Mouse (Mus musculus): ENCODE measurements at regions not wholly inside any gene's neighbourhood (a gene's known extent, or its start where the extent isn't known, plus 50 kb on each side); places are given as distances from the start of the nearest gene placed in this dataset.
A peak's percentile ranks its signal among the peaks of the same experiment; 100 is the strongest.

DNA sequence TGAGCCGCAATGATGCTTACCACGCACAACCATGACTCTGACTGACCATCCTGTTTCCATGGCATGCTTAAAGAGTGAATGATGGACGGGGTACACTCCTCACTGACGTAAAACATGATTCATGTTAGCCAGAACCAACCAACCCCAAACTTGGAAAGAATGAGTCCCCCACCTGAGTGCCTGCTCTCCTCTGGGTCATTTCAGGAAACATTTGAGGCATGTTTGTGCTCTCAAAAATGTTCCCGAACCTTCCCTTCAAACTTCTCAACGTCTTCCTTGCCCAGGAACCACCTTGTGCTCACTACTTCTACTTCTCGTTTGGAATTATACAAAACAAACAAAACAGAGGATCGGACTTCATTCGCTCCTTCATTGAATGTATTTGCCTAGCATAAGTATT lies 95.7 kb downstream of the Tmco5 start:
- Histone ChIP-seq H3K36me3 (no peaks in the 10 kb centered on the region), H3K4me2 (no peak overlapping the region), H3K9me3 (no peaks in the 10 kb centered on the region), H3K27ac (0 out of 2 replicates have a peak overlapping the region, but pooled peaks have one; percentile 95), H3K9ac (no peak overlapping the region), H3K4me1 (peaks cover 51% of the 10 kb centered on the region), H3K27me3 (no peaks in the 10 kb centered on the region), H3K4me3 (no peak overlapping the region)
- no peak for ATAC-seq (ENCODE audit: insufficient number of reproducible peaks, low FRiP score, low TSS enrichment, low read depth)
- WGBS, result 76% methylated on average over 9 of the region's 9 CpGs

DNA sequence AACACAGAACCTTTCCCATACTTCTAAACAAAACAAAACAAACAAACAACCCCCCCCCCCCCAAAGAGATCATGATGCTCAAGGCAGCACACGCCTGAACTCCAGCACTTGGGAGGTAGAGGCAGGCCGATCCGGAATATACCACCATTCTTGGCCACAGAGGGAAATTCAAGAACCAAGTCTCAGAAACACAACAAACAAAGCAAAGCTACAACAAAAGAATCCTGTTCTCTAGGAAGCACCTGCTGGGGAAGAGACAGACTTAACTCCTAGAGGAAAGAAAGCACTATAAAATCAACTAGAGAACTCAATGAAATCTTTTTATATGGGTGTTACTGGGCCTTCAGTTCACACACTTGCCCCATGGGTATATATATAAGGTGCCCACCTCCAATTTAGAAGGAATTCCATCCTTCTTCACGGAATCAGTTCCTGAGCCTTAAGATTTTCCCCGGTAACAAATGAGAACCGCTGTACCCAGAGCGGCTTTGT lies 96.1 kb downstream of the Tmco5 start:
- Histone ChIP-seq H3K4me1 (peaks cover 52% of the 10 kb centered on the region), H3K9ac (no peak overlapping the region), H3K36me3 (no peaks in the 10 kb centered on the region), H3K4me3 (no peak overlapping the region), H3K9me3 (no peaks in the 10 kb centered on the region), H3K27ac (peak overlapping the region; percentile 95), H3K27me3 (no peaks in the 10 kb centered on the region), H3K4me2 (peak overlapping the region; percentile 90)
- WGBS, result 35% methylated on average over 7 of the region's 7 CpGs
- ATAC-seq (ENCODE audit: insufficient number of reproducible peaks, low FRiP score, low TSS enrichment, low read depth), result no peak

DNA sequence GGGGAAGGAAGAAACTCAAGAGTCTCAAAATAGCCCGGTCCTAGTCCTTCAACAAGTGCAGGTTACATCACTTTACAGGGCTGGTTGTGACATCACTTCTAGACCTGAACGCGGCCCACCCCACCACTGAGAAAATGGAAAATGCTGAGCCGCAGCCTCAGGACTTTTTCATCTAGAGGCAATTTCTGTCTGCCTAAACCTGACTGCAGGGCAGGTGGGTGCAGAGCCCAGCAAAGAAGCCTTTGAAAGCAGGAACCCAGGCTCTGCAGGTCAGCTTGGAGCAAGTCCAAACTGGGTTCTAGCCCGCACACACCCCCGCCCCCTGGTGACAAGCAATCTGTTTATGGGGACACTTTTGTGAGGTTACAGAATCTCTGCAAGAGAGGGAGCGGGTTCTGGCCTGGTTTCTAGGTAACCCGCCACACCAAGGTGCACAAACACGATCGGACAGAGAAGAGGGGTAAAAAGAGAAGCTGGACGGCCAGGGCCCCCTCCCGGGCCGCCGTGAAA lies 96.7 kb downstream of the Tmco5 start:
- peak overlapping the region; percentile 68 for H3K9ac ChIP-seq
- 4% methylated on average over 14 of the region's 14 CpGs for WGBS
- ATAC-seq (ENCODE audit: insufficient number of reproducible peaks, low FRiP score, low TSS enrichment, low read depth), result peak; percentile 16; the same call in 1 of the 2 replicates
- H3K27ac ChIP-seq, result peak overlapping the region; percentile 95
- H3K9me3 ChIP-seq, result no peaks in the 10 kb centered on the region
- H3K36me3 ChIP-seq, result no peaks in the 10 kb centered on the region
- H3K4me3 ChIP-seq, result peak overlapping the region; percentile 52
- H3K27me3 ChIP-seq, result no peaks in the 10 kb centered on the region
- H3K4me2 ChIP-seq, result peak overlapping the region; percentile 90
- H3K4me1 ChIP-seq, result peaks cover 57% of the 10 kb centered on the region

DNA sequence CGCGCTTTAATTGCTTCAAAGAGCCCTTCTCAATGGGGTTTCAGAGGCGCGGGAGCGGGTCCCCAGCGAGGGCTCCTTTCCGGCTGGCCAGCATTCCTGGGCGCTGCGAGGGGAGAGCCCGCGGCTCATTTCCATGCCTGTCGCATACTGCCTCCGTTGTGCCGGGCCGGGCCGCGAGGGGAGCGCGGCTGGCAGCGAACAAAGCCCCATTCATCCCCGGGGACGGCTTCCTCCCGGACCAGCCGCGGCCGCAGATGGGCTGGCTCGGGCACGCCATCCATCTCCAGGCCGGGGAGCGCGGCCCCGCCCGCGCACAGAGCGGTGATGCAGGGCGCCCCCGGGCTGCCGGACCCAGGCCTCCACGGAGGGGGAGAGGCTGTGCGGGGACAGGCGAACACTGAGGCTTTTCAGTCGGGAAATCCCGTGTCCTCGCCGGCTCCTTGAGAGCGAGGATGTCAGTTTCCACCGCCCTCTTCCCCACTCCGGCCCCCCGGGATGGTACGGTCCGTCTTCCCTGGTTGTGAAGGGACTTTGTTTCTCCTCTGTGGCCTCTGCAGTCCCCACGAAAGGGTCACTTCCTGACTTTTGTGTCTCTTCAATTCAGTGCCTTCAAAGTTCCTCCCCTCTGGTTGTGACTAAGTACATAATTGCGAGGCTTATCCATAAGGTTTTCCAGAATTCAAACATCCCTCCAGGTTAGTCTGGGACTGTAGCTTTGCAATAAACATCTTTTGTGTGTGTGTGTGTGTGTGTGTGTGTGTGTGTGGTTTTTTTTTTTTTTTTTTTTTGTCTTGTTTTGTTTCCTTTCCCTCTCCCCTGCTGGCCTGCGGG lies 97.3 kb downstream of the Tmco5 start:
- Histone ChIP-seq H3K27ac (peak overlapping the region; percentile 95), H3K36me3 (no peaks in the 10 kb centered on the region), H3K9ac (peak overlapping the region; percentile 68), H3K27me3 (no peaks in the 10 kb centered on the region), H3K9me3 (no peaks in the 10 kb centered on the region), H3K4me3 (peak overlapping the region; percentile 52), H3K4me1 (peaks cover 57% of the 10 kb centered on the region), H3K4me2 (peak overlapping the region; percentile 90)
- under 1% methylated on average over 51 of the region's 54 CpGs for WGBS
- ATAC-seq (ENCODE audit: insufficient number of reproducible peaks, low FRiP score, low TSS enrichment, low read depth), result peak; percentile 81

DNA sequence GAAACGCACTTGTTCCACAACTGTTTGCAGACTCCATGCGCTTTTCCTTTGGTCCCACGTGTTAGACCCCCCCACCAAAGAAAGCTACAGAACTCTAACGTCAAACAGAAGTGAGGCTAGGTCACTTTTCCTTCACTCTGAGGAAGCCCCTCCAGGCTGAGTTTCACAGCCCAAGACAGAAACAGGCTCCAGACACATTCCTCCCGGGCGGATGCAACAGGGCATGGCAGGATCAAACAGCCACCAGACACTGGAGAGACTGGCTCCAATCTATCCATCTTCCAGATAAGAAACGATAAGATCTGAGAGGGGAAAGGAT lies 97.9 kb downstream of the Tmco5 start:
- 3% methylated on average over 7 of the region's 7 CpGs for WGBS

DNA sequence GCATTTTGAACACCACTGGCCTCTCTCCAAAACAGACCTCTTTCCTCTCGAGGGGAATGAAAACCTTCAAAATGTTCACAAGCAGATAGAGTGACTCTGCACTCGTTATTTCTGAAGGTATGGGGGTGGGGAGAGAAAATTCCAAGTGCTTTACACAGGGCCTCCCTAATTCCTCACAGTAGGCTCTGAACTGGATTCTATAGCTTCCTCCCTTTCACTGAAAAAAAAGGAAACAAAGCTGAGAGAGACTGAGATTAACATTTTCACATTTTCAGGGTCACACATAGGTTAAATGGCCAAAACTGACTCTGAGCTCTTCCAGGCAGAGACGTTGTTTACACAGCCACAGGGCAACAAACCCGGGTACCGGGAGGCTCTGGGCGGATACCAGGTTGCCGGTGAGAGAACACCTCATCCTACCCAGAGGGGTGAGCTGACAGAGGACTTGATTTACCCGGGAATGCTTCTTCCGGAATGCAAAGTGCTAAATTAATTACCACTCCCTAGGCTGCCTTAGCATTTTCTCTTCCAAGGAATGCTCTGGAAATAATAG lies 98.5 kb downstream of the Tmco5 start:
- Histone ChIP-seq H3K4me3 (no peak overlapping the region), H3K9ac (no peak overlapping the region), H3K36me3 (no peaks in the 10 kb centered on the region), H3K27ac (peak overlapping the region; percentile 95), H3K4me1 (peaks cover 49% of the 10 kb centered on the region), H3K9me3 (no peaks in the 10 kb centered on the region), H3K27me3 (no peaks in the 10 kb centered on the region), H3K4me2 (no peak overlapping the region)
- no peak for ATAC-seq (ENCODE audit: insufficient number of reproducible peaks, low FRiP score, low TSS enrichment, low read depth)
- WGBS, result 13% methylated on average over 9 of the region's 9 CpGs

More for the DNA sequence above, 97.9 kb downstream of the Tmco5 start:
- peaks cover 55% of the 10 kb centered on the region for H3K4me1 ChIP-seq
- H3K4me2 ChIP-seq, result peak overlapping the region; percentile 90
- H3K9ac ChIP-seq, result no peak overlapping the region
- no peak for ATAC-seq (ENCODE audit: insufficient number of reproducible peaks, low FRiP score, low TSS enrichment, low read depth)
- peak overlapping the region; percentile 52 for H3K4me3 ChIP-seq
- peak overlapping the region; percentile 95 for H3K27ac ChIP-seq
- no peaks in the 10 kb centered on the region for H3K36me3 ChIP-seq
- H3K9me3 ChIP-seq, result no peaks in the 10 kb centered on the region
- no peaks in the 10 kb centered on the region for H3K27me3 ChIP-seq

DNA sequence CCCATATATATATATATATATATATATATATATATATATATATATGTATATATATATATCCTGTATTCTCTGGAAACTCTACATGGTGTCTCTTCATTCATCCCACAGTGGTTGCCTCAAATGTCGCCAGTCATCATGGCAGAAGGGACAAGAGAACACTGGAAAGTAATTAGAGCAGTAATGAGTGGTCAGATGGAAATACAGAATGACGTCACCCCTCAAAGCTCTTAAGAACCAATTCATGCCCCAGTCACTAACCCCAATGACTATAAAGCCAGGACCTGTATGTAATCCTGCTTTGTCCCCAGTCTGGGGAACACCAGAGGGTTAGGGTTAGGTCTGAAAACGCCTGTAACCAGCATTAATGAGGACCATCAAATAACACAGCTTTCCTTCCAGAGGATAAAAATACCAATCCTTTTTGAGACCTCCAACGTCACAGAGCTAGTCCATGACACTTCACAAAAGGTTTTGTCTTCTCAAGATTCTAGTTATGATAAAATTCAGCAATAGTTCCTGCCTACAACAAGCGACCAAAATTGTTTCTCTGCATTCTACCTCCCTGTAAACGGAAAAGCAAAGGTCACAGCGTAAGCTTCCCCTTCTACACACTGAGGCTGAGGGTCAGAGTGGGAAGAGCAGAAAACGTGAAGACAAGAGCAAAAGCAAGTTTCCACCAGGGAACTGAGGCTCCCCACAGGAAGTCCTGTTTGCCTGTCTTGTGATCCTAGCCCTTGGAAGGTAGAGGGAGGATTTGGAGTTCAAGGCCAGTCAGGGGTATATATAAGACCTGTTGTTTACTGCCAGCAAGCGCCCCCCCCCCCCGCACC lies 99.5 kb downstream of the Tmco5 start:
- H3K36me3 ChIP-seq, result no peaks in the 10 kb centered on the region

DNA sequence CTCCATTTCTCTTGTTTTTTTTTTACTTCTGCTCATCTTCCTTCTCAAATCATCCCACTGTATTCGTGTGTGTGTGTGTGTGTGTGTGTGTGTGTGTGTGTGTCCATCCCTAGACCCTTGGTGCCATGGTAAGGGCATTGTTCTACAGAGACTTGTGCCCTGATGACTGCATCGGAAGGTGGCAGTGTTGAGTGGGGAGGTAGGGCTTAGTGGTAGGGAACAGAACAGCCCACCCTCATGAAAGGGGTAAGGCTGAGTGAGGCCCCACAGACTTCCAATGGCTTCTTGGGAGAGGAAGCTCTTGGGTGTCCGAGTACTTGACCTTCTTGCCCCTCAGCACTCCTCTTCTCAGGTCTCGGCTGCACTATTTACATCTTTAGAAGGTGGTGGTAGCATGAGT lies 100.3 kb downstream of the Tmco5 start:
- H3K4me2 ChIP-seq, result no peak overlapping the region
- ATAC-seq (ENCODE audit: insufficient number of reproducible peaks, low FRiP score, low TSS enrichment, low read depth), result no peak
- H3K4me3 ChIP-seq, result no peak overlapping the region
- no peaks in the 10 kb centered on the region for H3K36me3 ChIP-seq
- H3K9me3 ChIP-seq, result no peaks in the 10 kb centered on the region
- no peak overlapping the region for H3K9ac ChIP-seq
- 72% methylated on average over 4 of the region's 4 CpGs for WGBS
- H3K27ac ChIP-seq, result 0 out of 2 replicates have a peak overlapping the region, but pooled peaks have one; percentile 9
- no peaks in the 10 kb centered on the region for H3K27me3 ChIP-seq
- peaks cover 37% of the 10 kb centered on the region for H3K4me1 ChIP-seq

More for the DNA sequence above, 99.5 kb downstream of the Tmco5 start:
- WGBS, result 62% methylated on average over 10 of the region's 10 CpGs
- no peak overlapping the region for H3K4me2 ChIP-seq
- H3K9me3 ChIP-seq, result no peaks in the 10 kb centered on the region
- no peak overlapping the region for H3K4me3 ChIP-seq
- no peak overlapping the region for H3K27ac ChIP-seq
- no peak overlapping the region for H3K9ac ChIP-seq
- ATAC-seq (ENCODE audit: insufficient number of reproducible peaks, low FRiP score, low TSS enrichment, low read depth), result no peak
- H3K27me3 ChIP-seq, result no peaks in the 10 kb centered on the region
- H3K4me1 ChIP-seq, result peaks cover 42% of the 10 kb centered on the region

DNA sequence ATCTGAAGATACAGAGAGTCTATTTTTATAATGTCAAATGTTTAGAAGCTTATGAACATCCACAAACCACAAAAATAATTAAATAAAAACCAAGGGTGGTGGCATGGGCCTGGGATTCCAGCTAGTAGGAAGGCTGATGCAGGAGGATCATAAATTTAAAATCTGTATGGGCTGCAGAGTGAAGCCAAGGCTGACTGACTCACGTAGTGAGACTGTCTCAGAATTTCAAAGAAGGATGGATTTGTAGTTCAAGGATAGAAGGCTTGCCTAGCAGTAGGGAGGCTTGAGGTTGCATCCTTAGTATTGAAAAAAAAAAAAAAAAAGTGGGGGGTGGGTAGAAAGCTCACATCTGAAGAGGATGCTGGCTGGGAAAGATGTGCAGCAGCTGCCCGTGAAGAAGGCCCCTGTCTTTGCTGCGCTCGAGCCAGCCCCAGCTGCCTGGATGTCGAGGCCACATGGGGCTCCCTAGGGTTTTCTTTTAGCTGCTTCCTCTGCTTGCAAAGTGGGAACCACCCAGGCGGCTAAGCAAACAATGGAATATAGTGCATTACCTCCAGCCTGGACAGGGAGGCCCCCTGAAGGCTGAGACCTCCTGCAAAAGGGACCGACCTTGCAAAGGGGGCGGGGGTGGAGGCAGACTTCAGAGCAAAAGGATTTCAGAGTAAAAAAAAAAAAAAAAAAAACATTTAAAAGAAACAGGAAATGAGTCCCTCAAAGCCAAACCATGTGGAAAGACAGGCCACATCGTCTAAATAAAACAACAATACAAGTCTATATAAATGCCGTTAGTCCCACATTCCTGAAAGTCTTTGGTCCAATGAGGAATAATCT lies 101.3 kb downstream of the Tmco5 start:
- no peaks in the 10 kb centered on the region for H3K36me3 ChIP-seq
- H3K9ac ChIP-seq, result no peak overlapping the region
- 15% methylated on average over 10 of the region's 10 CpGs for WGBS
- ATAC-seq (ENCODE audit: insufficient number of reproducible peaks, low FRiP score, low TSS enrichment, low read depth), result no peak
- no peak overlapping the region for H3K4me2 ChIP-seq
- H3K4me1 ChIP-seq, result peaks cover 32% of the 10 kb centered on the region
- H3K27ac ChIP-seq, result peak overlapping the region; percentile 54; the same call in 1 of the 2 replicates
- no peak overlapping the region for H3K4me3 ChIP-seq
- no peaks in the 10 kb centered on the region for H3K27me3 ChIP-seq
- H3K9me3 ChIP-seq, result no peaks in the 10 kb centered on the region

DNA sequence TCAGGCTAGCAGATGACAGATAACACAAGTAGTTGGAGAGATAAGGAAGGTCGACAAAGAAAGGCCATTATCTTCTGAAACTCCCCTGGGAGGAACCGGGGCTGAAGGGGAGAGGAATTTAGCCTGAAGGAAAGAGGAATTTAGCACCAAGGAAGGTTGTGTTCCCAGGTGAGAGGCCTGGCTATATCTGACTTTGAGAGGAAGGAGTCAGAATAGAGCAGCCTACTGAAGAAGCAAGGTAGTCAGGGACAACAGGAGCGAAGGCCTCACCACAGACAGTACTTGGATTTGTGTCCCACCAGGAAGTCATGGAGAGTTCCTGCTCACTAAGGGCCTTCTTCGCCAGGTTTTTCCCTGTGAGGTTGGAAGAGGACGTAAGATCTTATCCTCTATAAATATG lies 102.2 kb downstream of the Tmco5 start:
- Histone ChIP-seq H3K4me1 (peaks cover 23% of the 10 kb centered on the region), H3K4me2 (no peak overlapping the region), H3K4me3 (no peak overlapping the region), H3K9me3 (no peaks in the 10 kb centered on the region), H3K36me3 (no peaks in the 10 kb centered on the region), H3K27me3 (no peaks in the 10 kb centered on the region), H3K27ac (peak overlapping the region; percentile 28; the same call in 1 of the 2 replicates), H3K9ac (no peak overlapping the region)
- WGBS, result 60% methylated on average over 5 of the region's 5 CpGs
- ATAC-seq (ENCODE audit: insufficient number of reproducible peaks, low FRiP score, low TSS enrichment, low read depth), result no peak

DNA sequence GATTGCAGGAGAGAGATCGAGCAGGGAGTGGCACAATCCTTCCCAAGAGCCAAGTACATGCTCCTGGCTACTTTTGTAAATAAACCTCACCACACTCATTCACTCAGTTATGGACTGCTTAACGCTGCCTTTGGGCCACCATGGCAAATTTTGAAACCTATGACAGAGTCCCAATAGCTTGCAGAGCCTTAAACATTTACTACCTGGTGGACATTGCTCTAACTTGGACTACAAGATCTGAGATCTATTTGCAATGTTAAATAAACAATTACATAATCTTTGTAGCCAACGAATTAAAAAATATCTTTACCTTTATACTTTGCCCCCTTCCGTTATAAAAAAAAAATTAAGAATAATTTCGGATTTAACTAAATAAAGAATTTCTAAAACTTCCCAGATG lies 104.9 kb downstream of the Tmco5 start:
- 85% methylated on average over 5 of the region's 5 CpGs for WGBS
- no peak overlapping the region for H3K4me2 ChIP-seq
- no peak overlapping the region for H3K27ac ChIP-seq
- no peak overlapping the region for H3K4me3 ChIP-seq
- H3K36me3 ChIP-seq, result no peaks in the 10 kb centered on the region
- no peak for ATAC-seq (ENCODE audit: insufficient number of reproducible peaks, low FRiP score, low TSS enrichment, low read depth)
- H3K9ac ChIP-seq, result no peak overlapping the region
- no peaks in the 10 kb centered on the region for H3K9me3 ChIP-seq
- peaks cover 8% of the 10 kb centered on the region for H3K4me1 ChIP-seq
- no peaks in the 10 kb centered on the region for H3K27me3 ChIP-seq

Data from limb, embryonic 15.5 days (tissue).